Mouse (Mus musculus) cerebellum, adult 9-11 months (tissue): Measurements from ENCODE around the gene Mdn1.
A peak's percentile ranks its signal among the peaks of the same experiment; 100 is the strongest.

ENCODE experiments used
- DNase-seq: peaks from one replicate; pipeline ENCODE4 v3.0.0; 2022

The Mdn1 gene

GRCm38 (mm10) chr4:32656918-32657662 is at the start of gene Mdn1:
Mdn1 (plus strand) TSS chr4:32657119.
- DNase-seq = peak; percentile 94

- peak; percentile 100 for DNase-seq
Observed at GRCm38 (mm10) chr4:32615034-32615881, 41.7 kb upstream of the Mdn1 start, which contains the start of gene Casp8ap2. Casp8ap2 (plus strand) TSS chr4:32615451.

DNA sequence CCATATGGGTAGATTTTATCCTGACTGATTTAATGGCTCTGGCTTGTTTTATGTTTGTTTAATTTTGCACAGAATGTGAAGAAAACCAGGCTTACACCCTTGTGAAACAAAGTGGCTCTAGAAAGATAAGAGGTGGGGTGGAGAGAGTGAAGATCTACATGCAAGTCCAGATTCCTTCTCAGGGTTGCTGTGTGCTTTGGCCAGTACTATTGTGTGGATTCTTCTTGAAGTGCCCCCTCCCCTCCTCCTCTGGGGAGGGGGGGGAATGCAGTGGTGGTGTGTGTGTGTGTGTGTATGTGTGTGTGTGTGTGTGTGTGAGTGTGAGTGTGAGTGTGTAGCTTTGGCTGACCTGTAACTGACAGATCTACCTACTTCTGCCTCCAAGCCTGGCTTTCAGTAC is 35.3 kb upstream of the Mdn1 start:
- DNase-seq = no peak

DNA sequence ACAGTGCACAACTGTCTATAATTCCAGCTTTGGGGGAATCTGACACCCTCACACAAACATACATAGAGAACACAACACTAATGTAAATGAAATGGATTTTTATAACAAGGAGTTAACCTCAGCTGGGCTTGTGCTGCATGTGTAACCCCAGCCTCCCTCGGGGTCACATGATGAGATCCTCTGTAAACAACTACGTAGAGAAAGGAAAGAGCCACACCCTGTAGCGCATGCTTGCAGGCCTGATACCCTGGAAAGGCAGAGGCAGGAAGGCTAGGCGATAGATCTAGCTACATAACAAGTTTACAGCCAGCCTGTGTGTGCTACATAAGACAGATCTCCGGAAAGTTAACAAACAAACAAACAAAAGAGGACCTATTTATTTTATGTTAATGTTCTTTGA is 5.2 kb upstream of the Mdn1 start:
- DNase-seq = no peak

GRCm38 (mm10) chr4:32656146-32656904 is 594 bp upstream of the Mdn1 start:
- peak; percentile 16 for DNase-seq

DNA sequence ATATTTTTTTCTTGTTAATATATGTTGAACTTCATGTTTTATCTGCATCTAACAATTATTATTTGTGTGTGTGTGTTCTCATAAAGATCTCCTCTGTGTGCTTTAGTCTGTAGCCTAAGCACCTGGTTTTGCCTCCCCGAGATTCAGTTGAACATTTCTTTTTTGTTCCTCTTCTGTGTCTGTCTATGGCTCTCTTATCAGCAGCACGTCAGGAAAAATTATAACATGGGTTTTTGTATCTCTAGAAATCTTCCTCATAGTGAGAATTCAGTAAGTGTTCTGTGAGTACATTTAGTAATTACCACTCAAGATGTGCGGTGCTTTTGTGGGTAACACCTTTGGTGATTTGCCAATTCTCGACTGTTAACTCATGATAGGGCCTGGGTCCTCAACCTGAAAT is 8.9 kb downstream of the Mdn1 start:
- no peak for DNase-seq

DNA sequence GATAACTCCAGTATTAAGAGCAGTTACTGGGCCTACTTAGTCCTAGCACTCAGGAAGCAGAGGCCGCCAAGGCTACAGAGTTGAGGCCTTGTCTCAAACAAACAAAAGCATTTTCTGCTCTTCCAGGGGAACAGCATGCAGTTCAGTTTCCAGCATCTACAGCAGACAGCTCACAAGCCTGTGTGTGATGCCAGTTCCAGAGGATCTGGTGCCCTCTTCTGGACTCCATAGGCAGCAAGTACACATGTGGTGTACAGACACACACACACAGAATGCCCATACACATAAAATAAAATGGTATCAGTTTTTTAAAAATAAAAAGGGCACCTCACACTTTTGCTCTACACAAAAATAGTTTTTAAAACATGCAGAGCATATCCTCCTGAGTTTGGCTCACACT is 11.4 kb downstream of the Mdn1 start:
- DNase-seq = no peak

DNA sequence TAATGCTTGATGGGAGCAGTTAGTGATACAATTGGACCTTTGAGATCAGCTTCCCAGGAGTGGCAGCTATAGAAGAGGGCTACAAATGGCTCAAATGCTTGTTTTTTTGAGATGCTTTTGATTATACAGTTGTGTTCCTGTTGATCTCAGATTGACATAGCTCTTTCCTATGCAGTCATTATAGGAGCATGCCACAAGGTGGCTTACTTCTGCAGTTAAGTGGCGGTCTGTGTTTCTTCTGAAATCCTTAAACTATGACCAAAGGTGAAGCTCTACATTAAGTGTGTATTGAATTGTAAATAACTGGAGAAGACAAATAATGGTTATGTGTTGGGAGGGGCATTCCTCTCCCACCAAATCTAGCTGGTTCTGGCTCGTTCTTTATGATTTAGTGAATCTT is 12.9 kb downstream of the Mdn1 start:
- DNase-seq = no peak

DNA sequence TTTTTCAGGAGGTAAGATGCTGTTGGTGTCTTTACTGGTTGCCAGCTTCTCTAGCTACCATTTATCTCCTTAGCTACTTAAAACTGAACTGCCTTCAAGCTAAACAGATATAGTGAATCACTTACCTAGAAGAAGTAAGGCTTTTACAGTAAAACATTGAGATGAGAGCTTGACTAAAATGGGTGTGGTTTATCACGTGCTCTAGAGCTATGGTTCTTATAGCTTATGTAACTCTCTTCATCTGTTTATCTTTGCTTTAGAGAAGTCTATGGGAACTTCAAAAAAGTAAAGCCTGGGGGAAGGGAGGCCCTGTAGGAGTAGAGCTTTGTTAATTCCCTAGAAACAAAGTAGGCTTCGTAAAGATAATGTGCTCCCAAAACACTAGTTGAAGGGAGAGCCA is 17.1 kb downstream of the Mdn1 start:
- DNase-seq = no peak

GRCm38 (mm10) chr4:32677471-32677870 is 20.6 kb downstream of the Mdn1 start:
- DNase-seq = no peak

DNA sequence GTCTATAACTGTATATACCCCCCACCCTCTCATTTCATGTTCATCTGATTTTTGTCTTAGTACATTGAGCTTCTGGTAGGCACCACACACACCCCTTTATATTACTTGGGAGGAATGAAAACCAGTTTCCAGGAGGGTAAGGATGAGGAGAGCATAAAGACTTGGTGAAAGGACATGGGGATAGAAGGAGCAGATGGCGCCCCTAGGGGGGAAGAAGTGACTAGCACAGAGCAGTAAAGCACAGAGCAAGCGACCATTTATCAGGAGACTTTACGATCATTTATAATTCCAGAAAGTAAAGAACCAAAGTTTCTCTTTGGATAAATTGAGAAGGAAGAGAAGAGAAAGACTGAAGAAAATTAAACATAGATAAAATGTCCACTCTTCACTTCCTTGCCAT is 23.9 kb downstream of the Mdn1 start:
- no peak for DNase-seq

DNA sequence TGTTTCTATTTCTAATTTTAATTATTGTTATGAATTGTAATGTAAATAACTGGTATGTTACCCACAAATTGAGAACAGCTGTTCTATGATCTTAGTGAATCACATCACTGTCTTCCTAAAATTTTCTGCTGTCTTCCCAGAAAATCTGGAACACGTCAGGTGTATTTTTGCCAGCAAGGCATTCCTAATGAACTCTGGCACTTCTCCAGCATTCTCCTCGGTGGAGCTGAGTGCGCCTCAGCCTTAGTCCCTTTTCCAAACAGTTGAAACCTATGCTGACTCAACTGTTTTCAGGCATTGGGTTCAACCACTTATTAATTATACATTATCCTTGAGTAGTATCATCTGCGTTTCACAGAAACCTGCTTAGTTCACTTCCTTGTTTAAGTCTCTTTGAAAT is 25.6 kb downstream of the Mdn1 start:
- DNase-seq = no peak

- DNase-seq = no peak
Observed at GRCm38 (mm10) chr4:32683061-32683582, 26.2 kb downstream of the Mdn1 start.

GRCm38 (mm10) chr4:32717733-32718132 is 60.8 kb downstream of the Mdn1 start:
- DNase-seq = no peak

- DNase-seq = no peak
Observed at GRCm38 (mm10) chr4:32745394-32745793, 88.5 kb downstream of the Mdn1 start.

DNA sequence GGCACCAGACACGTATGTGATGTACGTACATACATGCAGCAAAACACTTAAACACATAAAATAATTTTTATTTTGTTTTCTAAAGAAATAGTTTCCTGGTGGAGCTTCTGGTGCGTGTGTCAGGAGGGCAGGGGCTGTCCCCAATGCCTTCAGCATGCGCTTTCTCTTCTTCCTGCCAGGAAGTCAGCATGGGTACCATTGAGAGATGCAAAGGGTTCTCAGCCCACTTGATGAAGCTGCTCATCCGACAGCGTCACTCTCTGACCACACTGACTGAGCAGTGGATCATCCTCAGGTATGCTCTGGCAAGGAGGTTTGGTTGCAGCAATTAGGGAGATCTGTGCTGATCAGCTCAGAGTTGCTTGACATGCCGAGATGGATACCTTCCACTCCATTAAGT is 91.5 kb downstream of the Mdn1 start:
- DNase-seq = no peak

GRCm38 (mm10) chr4:32750711-32751110 is 93.8 kb downstream of the Mdn1 start:
- DNase-seq = no peak

DNA sequence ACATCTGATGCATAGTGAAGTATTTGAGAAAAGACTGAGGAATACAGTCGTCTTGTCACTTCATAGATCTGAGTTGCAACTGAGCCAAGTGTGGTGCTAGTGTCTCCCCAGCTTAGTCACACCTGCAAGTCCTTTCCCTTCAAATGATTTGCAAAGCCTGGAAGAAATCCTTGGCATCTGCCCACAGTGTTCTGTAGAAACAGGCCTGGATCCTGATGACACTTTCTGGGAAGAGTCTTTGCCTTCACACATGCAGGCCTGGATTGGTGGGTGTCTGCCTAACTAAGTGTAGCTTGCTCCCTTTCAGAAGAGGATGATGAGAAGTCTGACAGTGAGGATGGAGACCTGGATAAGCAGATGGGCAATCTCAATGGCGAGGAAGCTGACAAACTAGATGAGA is 100.5 kb downstream of the Mdn1 start:
- DNase-seq = no peak

DNA sequence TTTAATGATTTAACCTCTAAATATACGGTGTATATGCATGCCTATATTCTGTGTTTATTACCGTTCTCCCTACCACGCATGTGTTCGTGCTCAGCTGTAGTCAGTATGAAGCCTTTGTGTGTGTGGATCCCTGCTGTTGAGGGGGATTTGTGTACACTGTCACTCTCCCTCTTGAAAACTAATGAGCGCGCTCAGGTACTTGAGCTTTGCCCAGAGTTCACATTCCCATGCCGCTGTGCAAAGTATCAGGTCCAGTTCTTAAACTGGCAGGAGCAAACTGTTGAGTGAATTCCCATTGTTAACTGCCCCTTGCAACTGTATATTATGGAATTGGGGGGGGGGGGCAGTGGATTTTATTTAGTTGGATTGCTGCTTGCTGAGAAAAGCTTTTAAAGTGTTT is 110.6 kb downstream of the Mdn1 start:
- no peak for DNase-seq

GRCm38 (mm10) chr4:32768046-32768445 is 111.1 kb downstream of the Mdn1 start:
- DNase-seq = no peak

DNA sequence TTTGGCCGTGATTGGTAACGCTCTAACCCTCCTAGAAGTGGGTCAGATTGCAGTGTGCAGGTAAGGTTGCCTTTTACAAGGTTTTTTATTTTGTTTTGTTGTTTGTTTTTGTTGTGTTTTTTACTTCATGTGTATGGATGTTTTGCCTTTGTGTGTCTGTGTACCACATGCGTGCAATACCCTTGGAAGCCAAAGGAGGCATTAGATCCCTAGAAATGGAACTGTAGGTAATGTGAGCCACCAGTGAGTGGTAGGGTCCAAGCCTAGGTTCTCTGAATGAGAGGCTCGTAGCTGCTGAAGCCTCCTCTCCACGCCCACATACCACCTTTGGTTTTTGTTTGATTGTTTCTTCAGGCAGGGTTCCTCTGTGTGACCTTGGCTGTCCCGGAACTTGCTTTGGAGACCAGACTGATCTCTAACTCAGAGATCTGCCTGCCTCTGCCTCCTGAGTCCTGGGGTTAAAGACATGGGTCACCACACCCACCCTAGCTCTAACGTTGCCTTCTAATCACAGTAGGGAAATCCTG is 113.4 kb downstream of the Mdn1 start:
- DNase-seq = no peak

- DNase-seq = no peak
Observed at GRCm38 (mm10) chr4:32779996-32780395, 123.1 kb downstream of the Mdn1 start.

- no peak for DNase-seq
Observed at GRCm38 (mm10) chr4:32787110-32787509, 130.2 kb downstream of the Mdn1 start.
